Mouse (Mus musculus) large intestine, adult 2 months (tissue): Measurements from ENCODE around the gene Duox1. TPM values are rescaled to one million over a fixed set of nuclear protein-coding genes. Genes with fewer than 3 reads are reported as not detected.

Source experiments
- DNase-seq: peaks from one replicate; pipeline ENCODE4 v3.0.0-alpha.2; 2012; ENCODE audit warnings: low read depth, low spot score
- WGBS: fragments of 180-500 bp; shearing (Covaris S2); methylation state at CpG from one replicate; pipeline ENCODE4 v1.1.7; 2018; 5-methylcytosine and 5-hydroxymethylcytosine counted together
- polyA plus RNA-seq: library from polyadenylated mRNA; depleted of rRNA; stranded (reverse); fragments of >200 nt; gene quantifications from 2 replicates; pipeline ENCODE4 v1.2.3, GENCODE M21; 2012; rRNA removed

Gene Duox1
- 0.19 TPM in 2 replicates for polyA plus RNA-seq

GRCm38 (mm10) chr2:122315372-122315771, at the start of gene Duox1:
Duox1 (plus strand) TSS chr2:122315672.
- WGBS: 89% methylated on average over 7 of the region's 7 CpGs
- DNase-seq: no peak

GRCm38 (mm10) chr2:122266407-122267193, 48.9 kb upstream of the Duox1 start:
- 27% methylated on average over 7 of the region's 7 CpGs for WGBS
- peak; percentile 75 for DNase-seq

GRCm38 (mm10) chr2:122278769-122279168, 36.7 kb upstream of the Duox1 start:
- DNase-seq: no peak
- WGBS: 28% methylated on average over 3 of the region's 3 CpGs

- DNase-seq: no peak
- 71% methylated on average over 9 of the region's 9 CpGs for WGBS
Observed at GRCm38 (mm10) chr2:122284091-122284490, 31.4 kb upstream of the Duox1 start.

- 11% methylated on average over 7 of the region's 7 CpGs for WGBS
- DNase-seq: no peak
Observed at GRCm38 (mm10) chr2:122286137-122286536, 29.3 kb upstream of the Duox1 start.

- DNase-seq: no peak
- 60% methylated on average over 7 of the region's 7 CpGs for WGBS
Observed at GRCm38 (mm10) chr2:122294916-122295315, 20.6 kb upstream of the Duox1 start.

- WGBS: 2% methylated on average over 35 of the region's 35 CpGs
- no peak for DNase-seq
Observed at GRCm38 (mm10) chr2:122297271-122298095, 18.0 kb upstream of the Duox1 start.

GRCm38 (mm10) chr2:122298096-122298499, 17.4 kb upstream of the Duox1 start, which contains the start of gene Duox2:
Duox2 (minus strand) TSS chr2:122298449.
- DNase-seq: no peak
- WGBS: 6% methylated on average over 13 of the region's 13 CpGs

- peak; percentile 66 for DNase-seq
- whole genome bisulfite sequencing: 4% methylated on average over 43 of the region's 43 CpGs
Observed at GRCm38 (mm10) chr2:122298596-122299490, 16.6 kb upstream of the Duox1 start, which contains the start of gene Duoxa2. Duoxa2 (plus strand) TSS chr2:122298900.

GRCm38 (mm10) chr2:122299911-122300655, 15.4 kb upstream of the Duox1 start:
- DNase-seq: no peak
- 64% methylated on average over 14 of the region's 14 CpGs for WGBS

- WGBS: 24% methylated on average over 14 of the region's 14 CpGs
- no peak for DNase-seq
Observed at GRCm38 (mm10) chr2:122300656-122301020, 14.8 kb upstream of the Duox1 start.

GRCm38 (mm10) chr2:122301081-122301920, 14.2 kb upstream of the Duox1 start:
- WGBS: under 1% methylated on average over 48 of the region's 48 CpGs
- DNase-seq: no peak

GRCm38 (mm10) chr2:122301921-122302573, 13.4 kb upstream of the Duox1 start:
- DNase-seq: no peak
- WGBS: 41% methylated on average over 23 of the region's 23 CpGs

GRCm38 (mm10) chr2:122302574-122303241, 12.8 kb upstream of the Duox1 start:
- WGBS: 14% methylated on average over 9 of the region's 9 CpGs
- peak; percentile 61 for DNase-seq

- WGBS: 80% methylated on average over 6 of the region's 6 CpGs
Observed at GRCm38 (mm10) chr2:122304544-122304943, 10.9 kb upstream of the Duox1 start.

GRCm38 (mm10) chr2:122305097-122305892, 10.2 kb upstream of the Duox1 start:
- no peak for DNase-seq
- 92% methylated on average over 16 of the region's 16 CpGs for WGBS

More at GRCm38 (mm10) chr2:122304544-122304943, 10.9 kb upstream of the Duox1 start:
- no peak for DNase-seq
